Mouse (Mus musculus) intestine, embryonic 14.5 days (tissue): ENCODE measurements around the gene Plxnc1. TPM values are rescaled to one million over a fixed set of nuclear protein-coding genes. Genes with fewer than 3 reads are reported as not detected.
A peak's percentile ranks its signal among the peaks of the same experiment; 100 is the strongest.

Experiments used
- ATAC-seq: fragments of 200-750 bp; cut with Nextera tagmentation; replicated peaks from 2 replicates; pipeline ENCODE4 v1.8.0; 2017; ENCODE audit warnings: low read depth, moderate number of reproducible peaks, moderate TSS enrichment, moderate library complexity; ENCODE audit not compliant: low FRiP score, low TSS enrichment
- DNase-seq: peaks from one replicate; pipeline ENCODE4 v3.0.0-alpha.2; 2018; ENCODE audit warnings: low spot score
- H3K27ac ChIP-seq: fragments of 300-500 bp; sonication (generic); 2 replicates; pipeline ENCODE4 v1.5.1; 2014; ENCODE audit warnings: low read depth, mild to moderate bottlenecking, control low read depth
- H3K27me3 ChIP-seq: fragments of 300-500 bp; sonication (generic); replicated peaks from 2 replicates; pipeline ENCODE4 v1.6.1; 2014; ENCODE audit warnings: low read length, control low read depth; ENCODE audit not compliant: control insufficient read depth, insufficient read depth
- H3K36me3 ChIP-seq: fragments of 300-500 bp; sonication (generic); 2 replicates; pipeline ENCODE4 v1.6.1; 2014; ENCODE audit warnings: low read length, control low read depth; ENCODE audit not compliant: control insufficient read depth, insufficient read depth
- H3K4me1 ChIP-seq: fragments of 300-500 bp; sonication (generic); replicated peaks from 2 replicates; pipeline ENCODE4 v1.6.1; 2014; ENCODE audit warnings: low read length, control low read depth, mixed read lengths; ENCODE audit not compliant: control insufficient read depth, insufficient read depth
- H3K4me2 ChIP-seq: fragments of 300-500 bp; sonication (generic); 2 replicates; pipeline ENCODE4 v1.6.1; 2014; ENCODE audit warnings: low read length
- H3K4me3 ChIP-seq: fragments of 300-500 bp; sonication (generic); 2 replicates; pipeline ENCODE4 v1.5.1; 2014; ENCODE audit warnings: low read depth, low read length, control low read depth, mixed read lengths
- H3K9ac ChIP-seq: fragments of 300-500 bp; sonication (generic); 2 replicates; pipeline ENCODE4 v1.6.1; 2014; ENCODE audit warnings: mild to moderate bottlenecking, low read length
- H3K9me3 ChIP-seq: fragments of 300-500 bp; sonication (generic); 2 replicates; pipeline ENCODE4 v1.6.1; 2016; ENCODE audit warnings: low read length, control low read depth; ENCODE audit not compliant: control insufficient read depth
- WGBS: fragments of 180-500 bp; shearing (Covaris S2); extraction: QIAGEN DNeasy Blood & Tissue Kit; methylation state at CpG from one replicate; pipeline ENCODE4 v1.1.7; 2014; 5-methylcytosine and 5-hydroxymethylcytosine counted together
- polyA plus RNA-seq: library from polyadenylated mRNA; unstranded; fragments of >200 nt; fragmentation: Nextera tagmentation; extraction: Ambion mirVana; gene quantifications from 2 replicates; pipeline ENCODE4 v1.2.1, GENCODE M21; 2014

The Plxnc1 gene
- polyA plus RNA-seq = 1.2 and 1.6 TPM in 2 replicates

GRCm38 (mm10) chr10:94944691-94945205 is at the start of gene Plxnc1:
TSS of gene Plxnc1 (minus strand) at chr10:94944835.
- ATAC-seq = peak; percentile 14; the same call in 1 of the 2 replicates
- DNase-seq = peak; percentile 69
- H3K4me1 ChIP-seq = peaks cover 15% of the 10 kb centered on the region; the same call in 1 of the 2 replicates
- 1% methylated on average over 10 of the region's 57 CpGs for WGBS
- no peak within 1 kb of the TSS for H3K27ac ChIP-seq
- peaks cover 54% of the 10 kb centered on the region for H3K27me3 ChIP-seq
- peak within 1 kb of the TSS; percentile 56 for H3K9ac ChIP-seq
- peak within 1 kb of the TSS; percentile 86 for H3K4me2 ChIP-seq
- no peaks in the 10 kb centered on the region for H3K9me3 ChIP-seq
- no peaks in the 10 kb centered on the region for H3K36me3 ChIP-seq
- peak within 1 kb of the TSS; percentile 70 for H3K4me3 ChIP-seq

GRCm38 (mm10) chr10:94992127-94992526 is 47.5 kb upstream of the Plxnc1 start:
- H3K4me3 ChIP-seq = no peak overlapping the region
- peaks cover 7% of the 10 kb centered on the region for H3K4me1 ChIP-seq
- 18% methylated on average over 9 of the region's 9 CpGs for WGBS
- ATAC-seq = 0 out of 2 replicates have a peak, but pooled peaks have one; percentile 45
- no peak overlapping the region for H3K27ac ChIP-seq
- H3K9ac ChIP-seq = no peak overlapping the region
- DNase-seq = peak; percentile 87
- H3K4me2 ChIP-seq = peak overlapping the region; percentile 46
- no peaks in the 10 kb centered on the region for H3K9me3 ChIP-seq
- H3K36me3 ChIP-seq = no peaks in the 10 kb centered on the region
- no peaks in the 10 kb centered on the region for H3K27me3 ChIP-seq

GRCm38 (mm10) chr10:94991564-94992097 is 47.0 kb upstream of the Plxnc1 start:
- Histone ChIP-seq H3K9ac (no peak overlapping the region), H3K9me3 (no peaks in the 10 kb centered on the region), H3K4me1 (peaks cover 7% of the 10 kb centered on the region), H3K27ac (peak overlapping the region; percentile 3; the same call in 1 of the 2 replicates), H3K4me2 (peak overlapping the region; percentile 46), H3K27me3 (no peaks in the 10 kb centered on the region), H3K36me3 (no peaks in the 10 kb centered on the region), H3K4me3 (peak overlapping the region; percentile 18; the same call in 1 of the 2 replicates)
- 16% methylated on average over 17 of the region's 17 CpGs for WGBS
- peak; percentile 38; the same call in 1 of the 2 replicates for ATAC-seq
- peak; percentile 84 for DNase-seq

- DNase-seq = no peak
- Histone ChIP-seq H3K4me3 (0 out of 2 replicates have a peak overlapping the region, but pooled peaks have one; percentile 18), H3K9me3 (no peaks in the 10 kb centered on the region), H3K27me3 (no peaks in the 10 kb centered on the region), H3K4me1 (peaks cover 7% of the 10 kb centered on the region), H3K27ac (peak overlapping the region; percentile 3; the same call in 1 of the 2 replicates), H3K36me3 (no peaks in the 10 kb centered on the region), H3K9ac (no peak overlapping the region), H3K4me2 (peak overlapping the region; percentile 46)
- peak; percentile 57 for ATAC-seq
- 13% methylated on average over 17 of the region's 17 CpGs for WGBS
Observed at GRCm38 (mm10) chr10:94990768-94991563, 46.3 kb upstream of the Plxnc1 start.

- 82% methylated on average over 5 of the region's 5 CpGs for WGBS
- no peak overlapping the region for H3K9ac ChIP-seq
- no peaks in the 10 kb centered on the region for H3K9me3 ChIP-seq
- H3K36me3 ChIP-seq = no peaks in the 10 kb centered on the region
- H3K27me3 ChIP-seq = no peaks in the 10 kb centered on the region
- H3K27ac ChIP-seq = no peak overlapping the region
- H3K4me3 ChIP-seq = no peak overlapping the region
- ATAC-seq (no peak), DNase-seq (no peak)
- no peak overlapping the region for H3K4me2 ChIP-seq
- H3K4me1 ChIP-seq = peaks cover 7% of the 10 kb centered on the region
Observed at GRCm38 (mm10) chr10:94989321-94989720, 44.7 kb upstream of the Plxnc1 start.

- ATAC-seq = no peak
- 65% methylated on average over 1 of the region's 1 CpGs for WGBS
- H3K9ac ChIP-seq = no peak overlapping the region
Observed at GRCm38 (mm10) chr10:94985103-94985502, 40.5 kb upstream of the Plxnc1 start.

GRCm38 (mm10) chr10:94982528-94982927 is 37.9 kb upstream of the Plxnc1 start:
- Histone ChIP-seq H3K4me1 (0 out of 2 replicates have a peak, but pooled peaks cover 4% of the 10 kb centered on the region), H3K9me3 (no peaks in the 10 kb centered on the region), H3K27ac (no peak overlapping the region), H3K9ac (no peak overlapping the region), H3K27me3 (no peaks in the 10 kb centered on the region), H3K4me3 (no peak overlapping the region), H3K36me3 (no peaks in the 10 kb centered on the region), H3K4me2 (no peak overlapping the region)
- ATAC-seq (no peak), DNase-seq (no peak)
- WGBS = 53% methylated on average over 8 of the region's 8 CpGs

More at GRCm38 (mm10) chr10:94985103-94985502, 40.5 kb upstream of the Plxnc1 start:
- Histone ChIP-seq H3K36me3 (no peaks in the 10 kb centered on the region), H3K27me3 (no peaks in the 10 kb centered on the region), H3K27ac (no peak overlapping the region), H3K4me2 (no peak overlapping the region), H3K9me3 (no peaks in the 10 kb centered on the region), H3K4me3 (no peak overlapping the region), H3K4me1 (0 out of 2 replicates have a peak, but pooled peaks cover 4% of the 10 kb centered on the region)
- DNase-seq = no peak

GRCm38 (mm10) chr10:94981466-94982138 is 37.0 kb upstream of the Plxnc1 start:
- ATAC-seq (no peak), DNase-seq (no peak)
- Histone ChIP-seq H3K4me3 (no peak overlapping the region), H3K36me3 (no peaks in the 10 kb centered on the region), H3K27me3 (no peaks in the 10 kb centered on the region), H3K27ac (no peak overlapping the region), H3K4me2 (no peak overlapping the region), H3K4me1 (0 out of 2 replicates have a peak, but pooled peaks cover 4% of the 10 kb centered on the region), H3K9me3 (no peaks in the 10 kb centered on the region), H3K9ac (no peak overlapping the region)
- 38% methylated on average over 12 of the region's 12 CpGs for WGBS
